Mouse (Mus musculus) thymus, postnatal 4 days (tissue): ENCODE results near the gene Corin.

Experiments used
- DNase-seq: peaks from one replicate; pipeline ENCODE4 v3.0.0; 2021

Corin gene

DNA sequence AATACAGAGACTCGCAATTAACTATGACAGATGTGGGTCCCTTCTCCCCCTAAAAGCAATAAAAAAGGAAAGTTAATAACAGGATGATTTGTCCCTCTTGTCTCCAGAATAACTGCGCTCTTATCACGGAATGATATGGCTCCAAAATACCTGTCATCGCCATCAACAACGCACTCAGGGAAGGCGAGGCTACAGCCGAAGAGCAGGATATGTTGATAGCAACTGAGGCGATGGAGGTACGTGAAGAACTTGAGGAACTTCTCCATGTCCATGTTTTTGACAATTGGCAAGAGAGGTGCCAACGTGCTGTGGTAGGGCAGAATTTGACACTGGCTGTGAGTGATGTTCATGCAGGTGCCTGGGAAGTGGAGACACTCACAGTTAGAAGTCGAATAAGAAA is 69.2 kb downstream of the Corin start:
- no peak for DNase-seq

- DNase-seq, result no peak
These were observed 72.4 kb downstream of the Corin start for GRCm38 (mm10) chr5:72431856-72432255.

- DNase-seq, result no peak
These were observed 76.7 kb downstream of the Corin start for GRCm38 (mm10) chr5:72427556-72427955.

DNA sequence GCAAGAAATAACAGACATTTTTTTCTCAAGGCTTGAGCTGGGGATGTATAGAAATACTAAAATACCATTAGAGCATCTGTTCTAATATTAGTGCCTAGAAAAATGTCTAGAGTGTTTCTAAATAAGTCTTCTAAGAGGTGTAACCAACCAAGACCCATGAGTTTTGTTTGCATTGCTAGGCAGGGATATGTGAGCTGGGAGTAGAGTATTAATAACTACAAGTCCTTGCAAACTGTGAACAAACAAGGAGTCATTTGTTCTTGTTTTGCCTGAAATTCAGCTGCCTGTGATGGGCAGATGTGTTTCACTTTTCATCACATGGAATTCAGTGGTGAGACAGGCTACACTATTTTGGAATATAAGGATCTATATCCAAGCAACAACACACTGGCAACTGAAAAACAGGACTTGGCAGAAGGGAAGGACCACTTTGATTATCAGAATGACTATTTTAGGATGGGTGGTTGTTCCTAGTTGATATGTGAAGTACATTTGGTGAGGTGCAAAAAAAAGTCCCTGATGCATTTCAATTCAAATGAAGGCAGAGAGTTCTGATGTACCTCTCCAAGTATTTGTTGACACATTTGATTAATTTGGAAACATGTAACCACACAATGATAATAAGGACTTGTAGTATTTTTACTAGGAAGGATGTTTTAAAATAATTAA is 78.8 kb downstream of the Corin start:
- DNase-seq, result no peak

- DNase-seq, result no peak
These were observed 92.4 kb downstream of the Corin start for GRCm38 (mm10) chr5:72411874-72412329.

DNA sequence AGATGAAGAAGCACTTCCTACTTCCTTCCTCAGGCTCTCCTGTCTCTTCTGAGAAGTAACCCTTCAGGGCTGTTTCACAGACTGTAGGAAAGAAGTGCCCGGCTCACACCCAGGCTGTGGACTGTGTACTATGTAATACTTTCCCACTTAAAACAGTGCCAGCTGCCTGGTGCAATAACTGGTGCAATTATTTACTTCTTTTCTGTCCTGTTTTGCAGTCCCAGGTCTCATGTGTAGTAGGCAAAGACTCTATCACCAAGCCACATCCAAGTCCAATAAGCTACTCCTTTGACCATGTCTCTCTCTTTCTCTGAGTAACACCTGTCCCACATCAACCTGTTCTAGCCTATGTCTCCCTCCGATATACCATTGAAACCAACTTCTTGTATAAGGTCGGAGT is 93.4 kb downstream of the Corin start:
- no peak for DNase-seq

DNA sequence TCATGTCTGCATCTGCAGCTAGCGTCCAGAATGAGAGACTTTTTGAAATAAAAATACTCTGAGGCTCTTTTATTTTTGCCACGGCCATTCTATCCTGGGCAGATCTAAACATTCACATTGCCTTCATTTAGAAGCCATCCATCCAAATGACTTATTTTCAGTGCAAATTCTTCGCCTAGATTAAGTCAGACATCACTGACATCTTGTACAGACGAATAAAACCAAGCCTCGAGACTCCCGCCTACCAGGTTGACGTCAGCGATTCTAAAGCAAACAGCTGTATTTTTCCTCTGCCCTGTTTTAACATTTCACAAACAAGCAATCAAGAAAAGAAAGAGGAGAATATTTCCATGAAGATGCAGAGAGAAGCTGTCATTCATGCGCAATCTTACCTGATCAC is 100.9 kb downstream of the Corin start:
- DNase-seq, result no peak

DNA sequence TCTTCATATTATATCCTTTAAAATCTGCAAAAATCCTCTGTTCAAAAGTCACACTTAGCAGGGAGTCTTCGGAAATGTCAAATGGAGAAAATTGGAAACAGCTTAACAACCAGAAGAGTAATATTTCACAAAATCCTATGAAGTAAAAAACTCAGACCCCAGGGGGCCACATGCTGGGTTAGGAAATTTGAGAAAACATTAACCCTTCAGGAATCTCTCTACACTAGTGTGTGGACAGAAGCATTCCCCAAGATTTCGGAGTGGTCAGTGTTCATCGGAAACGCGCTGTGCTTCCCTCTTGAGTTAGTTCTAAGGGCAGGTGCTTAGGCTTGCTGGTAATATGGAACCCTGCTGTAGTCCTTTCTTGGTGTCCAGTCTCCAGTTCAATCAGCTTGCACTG is 101.4 kb downstream of the Corin start:
- DNase-seq, result no peak

- no peak for DNase-seq
These were observed 102.5 kb downstream of the Corin start for GRCm38 (mm10) chr5:72401778-72402177.

- no peak for DNase-seq
These were observed 103.0 kb downstream of the Corin start for GRCm38 (mm10) chr5:72401251-72401650.

DNA sequence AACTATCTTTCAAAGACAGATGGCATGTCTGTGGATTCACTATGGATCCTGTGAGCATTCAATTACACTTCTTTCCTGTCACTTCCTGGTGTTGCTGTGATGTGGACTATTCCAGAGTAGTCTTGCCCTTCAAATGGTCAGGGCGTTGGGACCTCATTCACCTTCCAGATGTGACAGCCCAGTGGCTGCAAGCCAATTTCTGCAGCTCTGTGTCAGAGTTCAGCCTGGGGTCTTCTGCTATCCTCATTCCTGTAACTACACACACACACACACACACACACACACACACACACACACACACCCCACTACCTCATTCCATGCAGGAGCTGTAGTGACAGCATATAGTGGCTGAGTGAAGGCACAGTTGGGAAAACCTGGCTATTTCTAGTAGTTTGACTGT is 122.1 kb downstream of the Corin start:
- no peak for DNase-seq

- DNase-seq, result no peak
These were observed 123.7 kb downstream of the Corin start for GRCm38 (mm10) chr5:72380616-72381015.

DNA sequence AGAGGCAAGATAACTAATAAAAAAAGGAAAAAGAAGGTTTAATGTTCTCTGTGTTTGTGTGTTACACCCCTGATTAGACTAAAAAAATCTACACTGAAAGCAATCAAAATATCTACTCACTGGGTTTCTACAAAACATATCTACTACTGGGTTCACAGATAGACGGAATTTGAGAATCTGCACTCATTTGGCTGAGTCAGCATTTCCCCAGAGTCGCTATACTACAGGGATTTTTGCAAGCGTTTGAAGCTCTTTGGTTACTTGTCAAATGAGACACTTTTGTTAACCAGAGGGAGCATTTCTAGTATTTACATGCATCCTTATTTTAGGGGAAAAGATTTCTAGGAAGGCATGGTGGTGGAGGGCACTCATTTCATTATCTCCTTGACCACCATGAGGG is 136.3 kb downstream of the Corin start:
- DNase-seq, result no peak

DNA sequence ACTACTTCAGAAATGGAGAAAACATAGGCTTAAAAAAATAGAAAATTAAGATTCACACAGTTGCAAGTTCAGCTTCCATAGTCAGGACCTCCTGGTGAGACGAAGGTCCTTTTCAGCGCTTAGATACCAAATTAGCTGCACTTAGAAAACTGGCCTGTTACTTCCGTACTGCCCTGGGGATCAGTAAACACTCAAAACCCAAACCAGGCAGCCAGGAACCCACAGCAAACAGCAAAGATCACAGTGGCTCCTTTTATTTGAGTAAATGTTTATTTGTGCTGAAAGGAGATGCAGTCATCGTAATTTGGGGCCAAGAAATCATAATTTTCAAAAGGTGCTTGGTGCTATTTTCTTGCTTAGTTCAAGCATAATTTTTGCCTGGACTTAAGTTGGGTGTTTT is 138.5 kb downstream of the Corin start:
- no peak for DNase-seq

DNA sequence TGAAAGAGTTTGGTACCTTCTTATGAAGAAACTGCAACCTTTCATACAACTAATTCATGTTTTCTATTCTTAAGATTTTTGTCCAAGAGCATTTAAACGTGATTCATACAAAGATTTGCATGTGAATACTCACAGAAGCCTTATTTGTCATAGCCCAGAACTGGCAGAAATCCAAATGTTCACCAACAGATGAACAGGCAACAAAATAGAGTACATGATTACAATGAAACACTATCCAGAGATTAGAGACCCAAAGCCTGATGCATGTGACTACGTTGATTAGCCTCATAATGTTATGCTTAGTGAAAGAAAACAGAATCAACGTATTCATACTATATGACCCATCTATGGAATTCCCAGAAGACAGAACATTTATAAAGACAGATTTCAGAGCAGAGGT is 140.4 kb downstream of the Corin start:
- no peak for DNase-seq

DNA sequence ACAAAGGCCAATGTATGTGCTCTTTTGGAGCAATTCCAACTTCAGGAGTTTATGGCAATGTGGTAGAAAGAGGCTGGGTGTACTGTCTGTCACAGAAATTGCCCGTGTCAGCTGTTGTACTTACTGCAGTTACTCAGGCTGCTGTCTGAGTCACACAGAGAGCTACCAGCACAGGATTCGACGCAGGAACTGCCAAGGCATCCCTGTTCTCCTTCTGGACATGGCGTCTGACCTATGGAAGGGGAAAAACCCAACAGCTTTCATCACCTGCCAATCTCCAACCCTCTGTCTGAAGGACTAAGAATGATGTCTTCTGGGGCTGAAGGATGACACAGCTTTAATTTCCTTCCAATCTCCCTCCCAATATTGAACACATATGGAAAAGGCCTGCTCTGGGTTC is 150.5 kb downstream of the Corin start:
- DNase-seq, result no peak

DNA sequence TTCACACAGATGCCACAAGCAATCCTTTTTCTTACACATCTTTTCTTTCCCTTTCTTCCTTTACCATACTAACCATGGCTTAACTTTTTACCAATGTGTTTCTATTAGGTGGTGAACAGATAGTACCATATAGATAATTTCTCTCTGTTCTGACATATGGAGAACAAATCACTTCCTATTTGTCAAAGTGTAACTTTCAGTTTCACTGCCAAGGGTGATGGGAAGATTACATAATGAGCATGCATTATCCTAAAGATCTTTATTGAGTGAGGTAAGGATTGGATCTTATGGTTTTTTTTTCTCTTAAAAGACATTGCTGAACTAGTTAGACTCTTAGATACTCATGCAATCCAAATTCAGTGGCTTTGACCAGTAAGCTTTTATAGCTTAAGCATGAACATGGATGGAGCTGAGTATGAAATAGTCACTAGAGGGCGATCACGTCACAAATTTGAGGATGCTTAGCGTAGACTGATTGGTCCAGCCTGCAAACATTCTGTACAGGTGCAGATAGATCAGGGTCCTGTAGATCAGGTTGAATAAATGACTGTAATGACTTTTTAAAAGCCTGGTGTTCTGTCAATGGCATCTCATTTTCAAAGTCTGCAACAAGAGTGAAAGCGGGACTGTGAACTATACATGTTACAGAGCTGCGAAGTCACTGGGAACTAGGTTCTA is 154.1 kb downstream of the Corin start:
- peak; percentile 25 for DNase-seq

- DNase-seq, result no peak
These were observed 155.7 kb downstream of the Corin start for GRCm38 (mm10) chr5:72348591-72348990.

DNA sequence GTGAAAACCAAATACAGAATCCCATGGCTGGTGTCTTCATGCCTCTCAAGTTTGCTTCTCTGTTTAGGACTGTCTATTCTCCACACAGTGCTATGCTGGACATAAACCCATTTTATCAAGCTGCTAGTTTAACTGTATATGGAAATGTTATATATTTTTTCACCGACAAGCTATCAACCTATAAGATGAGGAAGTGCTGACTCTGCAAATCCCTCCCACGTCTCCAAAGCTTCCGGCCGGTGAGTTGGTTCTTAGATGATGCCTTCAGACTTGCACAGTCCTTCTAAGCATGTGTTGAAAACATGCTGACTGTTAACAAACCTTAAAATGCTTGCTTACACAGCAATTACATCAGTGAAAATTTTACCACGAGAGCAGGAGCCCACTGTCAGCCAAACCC is 168.4 kb downstream of the Corin start:
- no peak for DNase-seq

- no peak for DNase-seq
These were observed 171.4 kb downstream of the Corin start for GRCm38 (mm10) chr5:72332901-72333300.

DNA sequence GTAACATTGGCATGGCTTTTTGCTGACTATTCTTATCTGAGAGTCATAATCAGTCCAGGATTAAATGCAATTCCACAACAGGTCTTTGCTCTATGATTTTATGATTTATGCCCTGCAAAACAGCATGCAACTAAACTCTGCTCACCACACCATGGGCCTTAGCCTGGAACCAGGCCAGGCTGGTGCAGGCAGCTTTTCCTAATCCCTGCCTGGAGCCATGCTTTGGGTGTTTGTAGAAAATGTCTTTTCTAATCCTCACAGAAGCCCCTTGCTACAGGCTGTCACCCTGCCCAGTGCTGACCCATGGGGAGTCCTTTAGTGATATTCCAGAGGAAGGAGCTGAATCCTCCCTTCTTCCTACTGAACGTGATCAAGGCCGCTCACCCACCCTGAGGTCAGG is 173.1 kb downstream of the Corin start:
- DNase-seq, result no peak

- DNase-seq, result no peak
These were observed 173.6 kb downstream of the Corin start for GRCm38 (mm10) chr5:72330648-72331047.

DNA sequence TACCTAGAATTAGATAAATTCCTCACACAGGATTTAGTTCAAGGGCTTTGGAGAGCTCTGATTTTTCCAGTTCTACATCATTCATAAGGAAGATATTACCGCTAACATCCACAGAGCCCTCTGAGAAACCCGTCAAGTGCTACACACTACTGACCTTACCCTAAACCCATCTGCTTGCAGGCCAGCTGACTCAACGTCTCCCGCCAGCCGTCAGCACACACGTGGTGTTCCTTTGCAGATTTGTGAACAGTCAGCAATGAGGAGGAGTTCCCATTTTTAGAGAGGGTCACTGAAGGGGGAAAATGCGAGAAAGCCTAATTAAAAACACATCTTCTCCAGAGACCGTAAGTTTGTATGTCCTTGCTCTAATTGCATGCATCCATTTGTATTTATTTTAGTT is 174.8 kb downstream of the Corin start:
- DNase-seq, result no peak

- DNase-seq, result no peak
These were observed 189.0 kb downstream of the Corin start for GRCm38 (mm10) chr5:72315282-72315681.
